Mouse (Mus musculus) C2C12 (cell line): ENCODE data around the gene Mob3b. TPM values are rescaled to one million over a fixed set of nuclear protein-coding genes. Genes with fewer than 3 reads are reported as not detected.
"Not testable (repeated sequence)": the region's sequence is repeated elsewhere in the genome, so short reads cannot be mapped to it uniquely, and the experiment has no call there.

ENCODE experiments used
- H3K27me3 ChIP-seq: one replicate; pipeline ENCODE4 v1.6.1; 2011; ENCODE audit not compliant: control insufficient read depth, insufficient read depth, insufficient read length
- H3K36me3 ChIP-seq: one replicate; pipeline ENCODE4 v1.6.1; 2011; ENCODE audit not compliant: control insufficient read depth, insufficient read depth
- H3K4me3 ChIP-seq: one replicate; pipeline ENCODE4 v1.5.1; 2011; ENCODE audit warnings: mild to moderate bottlenecking, control low read depth; ENCODE audit not compliant: poor library complexity, insufficient read depth, severe bottlenecking
- H3K79me2 ChIP-seq: one replicate; pipeline ENCODE4 v1.6.1; 2011; ENCODE audit not compliant: control insufficient read depth, insufficient read depth
- H3K79me3 ChIP-seq: one replicate; pipeline ENCODE4 v1.6.1; 2011; ENCODE audit warnings: low read depth, control low read depth
- H3ac ChIP-seq: one replicate; pipeline ENCODE3; 2011; ENCODE audit warnings: low read depth; ENCODE audit not compliant: control insufficient read depth, insufficient read length
- CEBPB ChIP-seq: IDR thresholded peaks from one replicate; pipeline ENCODE4 v1.6.1; 2011; ENCODE audit warnings: low read depth, mild to moderate bottlenecking, control low read depth, moderate library complexity
- CTCF ChIP-seq: IDR thresholded peaks from one replicate; pipeline ENCODE4 v1.5.1; 2011; ENCODE audit not compliant: control insufficient read depth, insufficient read depth, insufficient read length
- FOSL1 ChIP-seq: IDR thresholded peaks from one replicate; pipeline ENCODE4 v1.8.0; 2011; ENCODE audit warnings: mild to moderate bottlenecking, low read length; ENCODE audit not compliant: poor library complexity, insufficient read depth, severe bottlenecking
- MAX ChIP-seq: IDR thresholded peaks from one replicate; pipeline ENCODE4 v1.6.1; 2011; ENCODE audit warnings: mild to moderate bottlenecking, control low read depth
- MYOD1 ChIP-seq: IDR thresholded peaks from one replicate; pipeline ENCODE4 v1.6.1; 2011; ENCODE audit warnings: low read depth; ENCODE audit not compliant: control insufficient read depth, insufficient read length
- MYOG ChIP-seq: IDR thresholded peaks from one replicate; pipeline ENCODE4 v1.6.1; 2011; ENCODE audit not compliant: control insufficient read depth, insufficient read length; ENCODE audit errors: extremely low read depth
- USF1 ChIP-seq: IDR thresholded peaks from one replicate; pipeline ENCODE4 v1.6.1; 2011; ENCODE audit warnings: low read depth, mild to moderate bottlenecking, control low read depth, moderate library complexity
- polyA plus RNA-seq: library from polyadenylated mRNA; unstranded; fragments of >200 nt; fragmentation: generic; extraction: Trizol; gene quantifications from one replicate; pipeline ENCODE4 v1.2.1, GENCODE M21; 2012; ENCODE audit warnings: missing spikeins

Mob3b gene
- polyA plus RNA-seq, 1 experiment, result 0.18 TPM

- Histone ChIP-seq H3K79me3 (no peaks in the 10 kb centered on the region), H3K36me3 (no peaks in the 10 kb centered on the region), H3K79me2 (no peaks in the 10 kb centered on the region), H3K4me3 (no peak overlapping the region), H3K27me3 (no peaks in the 10 kb centered on the region), H3ac (no peak overlapping the region)
- TF ChIP-seq MAX, result no peak
- no peak for TF ChIP-seq CEBPB
- no peak for TF ChIP-seq MYOG
- TF ChIP-seq CTCF, result no peak
Observed at GRCm38 (mm10) chr4:34960781-34961560, 196.3 kb downstream of the Mob3b start.

- Histone ChIP-seq H3K36me3 (no peaks in the 10 kb centered on the region), H3K4me3 (no peak overlapping the region), H3K79me2 (no peaks in the 10 kb centered on the region), H3K79me3 (no peaks in the 10 kb centered on the region), H3K27me3 (no peaks in the 10 kb centered on the region), H3ac (no peak overlapping the region)
- TF ChIP-seq FOSL1, result no peak
- no peak for TF ChIP-seq CEBPB
- no peak for TF ChIP-seq CTCF
- TF ChIP-seq USF1, result no peak
- no peak for TF ChIP-seq MYOG
- TF ChIP-seq MAX, result no peak
- TF ChIP-seq MYOD1, result no peak
Observed at GRCm38 (mm10) chr4:34959477-34959876, 197.8 kb downstream of the Mob3b start.

- Histone ChIP-seq H3K36me3 (no peaks in the 10 kb centered on the region), H3K79me3 (no peaks in the 10 kb centered on the region), H3K79me2 (no peaks in the 10 kb centered on the region), H3ac (no peak overlapping the region), H3K4me3 (no peak overlapping the region), H3K27me3 (no peaks in the 10 kb centered on the region)
- no peak for TF ChIP-seq CTCF
- TF ChIP-seq MYOG, result no peak
Observed at GRCm38 (mm10) chr4:34958155-34959028, 198.9 kb downstream of the Mob3b start.

GRCm38 (mm10) chr4:34953716-34954115 is 203.6 kb downstream of the Mob3b start:
- H3K36me3 ChIP-seq, result no peaks in the 10 kb centered on the region
- H3K27me3 ChIP-seq, result no peaks in the 10 kb centered on the region
- TF ChIP-seq CEBPB (no peak), CTCF (no peak), MAX (no peak), MYOG (no peak), USF1 (no peak), FOSL1 (no peak), MYOD1 (no peak)
- H3K4me3 ChIP-seq, result no peak overlapping the region
- H3K79me2 ChIP-seq, result no peaks in the 10 kb centered on the region
- H3K79me3 ChIP-seq, result no peaks in the 10 kb centered on the region
- no peak overlapping the region for H3ac ChIP-seq

GRCm38 (mm10) chr4:34947181-34947580 is 210.1 kb downstream of the Mob3b start:
- Histone ChIP-seq H3ac (no peak overlapping the region), H3K36me3 (no peaks in the 10 kb centered on the region), H3K27me3 (no peaks in the 10 kb centered on the region)

GRCm38 (mm10) chr4:34941046-34941445 is 216.2 kb downstream of the Mob3b start:
- Histone ChIP-seq H3K27me3 (no peaks in the 10 kb centered on the region), H3K36me3 (no peaks in the 10 kb centered on the region), H3K79me2 (no peaks in the 10 kb centered on the region), H3K79me3 (no peaks in the 10 kb centered on the region), H3ac (no peak overlapping the region), H3K4me3 (no peak overlapping the region)
- TF ChIP-seq MAX (no peak), MYOD1 (no peak), CTCF (no peak), FOSL1 (no peak), CEBPB (no peak), MYOG (no peak)

More at GRCm38 (mm10) chr4:34947181-34947580, 210.1 kb downstream of the Mob3b start:
- TF ChIP-seq MYOG, result no peak
- TF ChIP-seq CEBPB, result no peak
- no peak for TF ChIP-seq CTCF
- no peak for TF ChIP-seq USF1
- TF ChIP-seq MAX, result no peak
- TF ChIP-seq FOSL1, result no peak
- TF ChIP-seq MYOD1, result no peak
- H3K4me3 ChIP-seq, result no peak overlapping the region
- no peaks in the 10 kb centered on the region for H3K79me2 ChIP-seq
- no peaks in the 10 kb centered on the region for H3K79me3 ChIP-seq

- H3K79me3 ChIP-seq, H3K36me3 ChIP-seq: not testable (repeated sequence)
Observed at GRCm38 (mm10) chr4:34928386-34928785, 228.9 kb downstream of the Mob3b start.

More at GRCm38 (mm10) chr4:34928386-34928785, 228.9 kb downstream of the Mob3b start:
- not testable (repeated sequence) for H3ac ChIP-seq, H3K79me2 ChIP-seq, H3K4me3 ChIP-seq, H3K27me3 ChIP-seq
